Mouse (Mus musculus) layer of hippocampus, adult 9-10 months (tissue): ENCODE data around the gene Atp13a4.

Source experiments
- DNase-seq: peaks from one replicate; pipeline ENCODE4 v3.0.0; 2022; ENCODE audit warnings: low spot score

Atp13a4 gene

GRCm38 (mm10) chr16:29463798-29464197 is 80.9 kb downstream of the Atp13a4 start:
- DNase-seq, result no peak

GRCm38 (mm10) chr16:29459331-29459730 is 85.3 kb downstream of the Atp13a4 start:
- no peak for DNase-seq

- no peak for DNase-seq
These were observed 87.8 kb downstream of the Atp13a4 start for GRCm38 (mm10) chr16:29456851-29457250.

- no peak for DNase-seq
These were observed 91.4 kb downstream of the Atp13a4 start for GRCm38 (mm10) chr16:29453282-29453681.

GRCm38 (mm10) chr16:29451706-29452105 is 93.0 kb downstream of the Atp13a4 start:
- DNase-seq, result no peak

- no peak for DNase-seq
These were observed 102.5 kb downstream of the Atp13a4 start for GRCm38 (mm10) chr16:29442126-29442525.

- no peak for DNase-seq
These were observed 103.2 kb downstream of the Atp13a4 start for GRCm38 (mm10) chr16:29441405-29441985.

GRCm38 (mm10) chr16:29438045-29438444 is 106.6 kb downstream of the Atp13a4 start:
- DNase-seq, result no peak

- no peak for DNase-seq
These were observed 108.9 kb downstream of the Atp13a4 start for GRCm38 (mm10) chr16:29435746-29436145.

- DNase-seq, result no peak
These were observed 110.0 kb downstream of the Atp13a4 start for GRCm38 (mm10) chr16:29434712-29435111.

GRCm38 (mm10) chr16:29414822-29415221 is 129.8 kb downstream of the Atp13a4 start:
- DNase-seq, result no peak

- DNase-seq, result no peak
These were observed 137.3 kb downstream of the Atp13a4 start for GRCm38 (mm10) chr16:29407319-29407718.

- DNase-seq, result no peak
These were observed 145.6 kb downstream of the Atp13a4 start for GRCm38 (mm10) chr16:29399079-29399478.

GRCm38 (mm10) chr16:29384781-29385180 is 159.9 kb downstream of the Atp13a4 start:
- DNase-seq, result no peak

GRCm38 (mm10) chr16:29378458-29378857 is 166.2 kb downstream of the Atp13a4 start, which contains the start of gene Atp13a5:
Gene Atp13a5 (minus strand): TSS chr16:29378732.
- DNase-seq, result no peak

GRCm38 (mm10) chr16:29374636-29375035 is 170.0 kb downstream of the Atp13a4 start:
- DNase-seq, result no peak
